In the genomic region with DNA sequence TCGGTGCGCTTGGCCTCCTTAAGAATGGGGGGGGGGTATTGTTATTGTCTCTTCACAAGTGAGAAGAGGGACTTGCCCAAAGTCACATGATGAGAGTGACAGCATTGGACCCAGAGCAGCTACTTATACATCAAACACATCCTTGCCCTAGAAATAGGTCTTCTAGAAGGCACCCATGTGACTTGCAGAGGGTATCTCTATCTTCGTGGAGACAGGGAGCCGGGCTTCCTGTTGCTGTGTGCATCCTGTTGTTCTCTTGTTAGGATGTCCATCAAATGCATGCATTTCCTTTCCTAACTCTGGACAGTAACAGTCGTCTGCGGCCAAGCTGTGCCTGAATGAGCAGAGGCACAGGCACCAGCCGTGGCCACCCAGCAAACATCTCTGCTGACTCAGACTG, we compare ENCODE assay signal across 9 mouse cellular contexts. TPM values are rescaled to one million over a fixed set of nuclear protein-coding genes. Genes with fewer than 3 reads are reported as not detected.
DNase-seq lines count a peak whose midpoint lies in the region; ATAC-seq and TF ChIP-seq lines count a peak whose summit lies in the region.
"Had no signal": no experiment of that assay in that cellular context is flagged by ENCODE, and none has a peak within 500 bp of the region (broad histone marks: within the 10 kb centered on the region; RNA-seq: fewer than 3 reads in every experiment).

No protein-coding gene starts in this region.

- H3K4me2 ChIP-seq in midbrain, postnatal 0 days (ENCODE audit: low read depth, low read length, poor library complexity, severe bottlenecking): no peak overlapping the region
- H3K4me2 ChIP-seq in midbrain, embryonic 14.5 days (ENCODE audit: low read length): no peak overlapping the region

- no peak overlapping the region for H3K9ac ChIP-seq in midbrain, postnatal 0 days (replicated peaks; ENCODE audit: low read length, poor library complexity, severe bottlenecking)
- H3K9ac ChIP-seq in liver, adult 2 months (ENCODE audit: low read depth, low read length): peak overlapping the region; percentile 24
- no peak overlapping the region for H3K9ac ChIP-seq in midbrain, embryonic 14.5 days (replicated peaks; ENCODE audit: low read length)

- 0 out of 2 replicates have a peak, but pooled peaks have one; percentile 27 for TF ChIP-seq POLR2A in liver, adult 2 months (IDR thresholded peaks at IDR 0.05; ENCODE audit: extremely low read depth, insufficient read depth, low read length)
- TF ChIP-seq POLR2A in small intestine, adult 2 months (IDR thresholded peaks at IDR 0.05; ENCODE audit: low read depth, low read length): no peak

- H3K79me2 ChIP-seq in liver, adult 2 months (ENCODE audit: control insufficient read depth, insufficient read depth, low read length): no peaks in the 10 kb centered on the region

- peaks cover 16% of the 10 kb centered on the region for H3K4me1 ChIP-seq in midbrain, embryonic 10.5 days
- H3K4me1 ChIP-seq in midbrain, postnatal 0 days (ENCODE audit: insufficient read depth, low read length): no peaks in the 10 kb centered on the region
- no peaks in the 10 kb centered on the region; the same call in 1 of the 2 replicates for H3K4me1 ChIP-seq in liver, adult 2 months (ENCODE audit: control insufficient read depth, insufficient read depth, low read length)
- peaks cover 5% of the 10 kb centered on the region for H3K4me1 ChIP-seq in small intestine, adult 2 months (ENCODE audit: control insufficient read depth, insufficient read depth, insufficient read length, low read length)
- no peaks in the 10 kb centered on the region for H3K4me1 ChIP-seq in midbrain, embryonic 14.5 days (ENCODE audit: control insufficient read depth, insufficient read depth, low read length)

- H3K4me3 ChIP-seq in midbrain, embryonic 10.5 days: no peak overlapping the region
- no peak overlapping the region for H3K4me3 ChIP-seq in midbrain, postnatal 0 days (ENCODE audit: low read depth, low read length)
- H3K4me3 ChIP-seq in liver, adult 2 months (ENCODE audit: insufficient read depth, low read depth, low read length): peak overlapping the region; percentile 47
- H3K4me3 ChIP-seq in small intestine, adult 2 months (ENCODE audit: low read depth, low read length): no peak overlapping the region
- H3K4me3 ChIP-seq in midbrain, embryonic 14.5 days (replicated peaks; ENCODE audit: low read depth, low read length): no peak overlapping the region

- no peak for DNase-seq in midbrain, embryonic 10.5 days (ENCODE audit: low spot score)
- no peak for DNase-seq in midbrain, postnatal 0 days (ENCODE audit: low spot score)
- DNase-seq in induced T-regulatory cell, adult 2 months (ENCODE audit: low read depth): peak; percentile 51
- peak; percentile 26 for DNase-seq in liver, adult 2 months (ENCODE audit: extremely low read depth, low read depth, low spot score)
- no peak for DNase-seq in layer of hippocampus, adult 11-12 months (ENCODE audit: low spot score)
- no peak for DNase-seq in midbrain, embryonic 14.5 days
- DNase-seq: cerebellum, adult 2 months; thymus, postnatal 36 days had no signal

- ATAC-seq in midbrain, postnatal 0 days (ENCODE audit: low FRiP score): no peak
- no peak for ATAC-seq in midbrain, embryonic 14.5 days (ENCODE audit: low FRiP score, low TSS enrichment)

- WGBS in midbrain, embryonic 10.5 days: 75% methylated on average over 7 of the region's 7 CpGs
- 72% methylated on average over 7 of the region's 7 CpGs for WGBS in midbrain, postnatal 0 days
- 72% methylated on average over 7 of the region's 7 CpGs for whole genome bisulfite sequencing in liver, adult 2 months
- 78% methylated on average over 7 of the region's 7 CpGs for WGBS in small intestine, adult 2 months
- 74% methylated on average over 7 of the region's 7 CpGs for WGBS in midbrain, embryonic 14.5 days

- H3K27ac ChIP-seq in midbrain, embryonic 10.5 days (replicated peaks): 0 out of 2 replicates have a peak overlapping the region, but pooled peaks have one; percentile 4
- H3K27ac ChIP-seq in midbrain, postnatal 0 days (ENCODE audit: low read depth, low read length): no peak overlapping the region
- H3K27ac ChIP-seq in liver, adult 2 months (replicated peaks; ENCODE audit: insufficient read depth, low read depth, low read length): peak overlapping the region; percentile 72
- 0 out of 2 replicates have a peak overlapping the region, but pooled peaks have one; percentile 7 for H3K27ac ChIP-seq in small intestine, adult 2 months (ENCODE audit: insufficient read depth, low read depth, low read length)
- no peak overlapping the region for H3K27ac ChIP-seq in midbrain, embryonic 14.5 days (replicated peaks; ENCODE audit: low read depth, low read length)

- H3K36me3 ChIP-seq in midbrain, embryonic 10.5 days: no peaks in the 10 kb centered on the region
- H3K36me3 ChIP-seq in midbrain, postnatal 0 days (ENCODE audit: insufficient read depth, low read length): no peaks in the 10 kb centered on the region
- no peaks in the 10 kb centered on the region for H3K36me3 ChIP-seq in liver, adult 2 months (ENCODE audit: control insufficient read depth, insufficient read depth, low read length)
- no peaks in the 10 kb centered on the region for H3K36me3 ChIP-seq in small intestine, adult 2 months (ENCODE audit: control insufficient read depth, insufficient read depth, low read length)
- no peaks in the 10 kb centered on the region for H3K36me3 ChIP-seq in midbrain, embryonic 14.5 days (ENCODE audit: control insufficient read depth, insufficient read depth, low read length)

- no peak for TF ChIP-seq CTCF in midbrain, postnatal 0 days (IDR thresholded peaks at IDR 0.05)
- TF ChIP-seq CTCF in liver, adult 2 months (IDR thresholded peaks at IDR 0.05; ENCODE audit: low read depth, low read length): no peak
- no peak for TF ChIP-seq CTCF in small intestine, adult 2 months (IDR thresholded peaks at IDR 0.05; ENCODE audit: extremely low read depth, insufficient read length, insufficient replicate concordance, low read depth, low read length)

- no peaks in the 10 kb centered on the region for H3K27me3 ChIP-seq in midbrain, embryonic 10.5 days (ENCODE audit: low read depth, poor library complexity, severe bottlenecking)
- H3K27me3 ChIP-seq in midbrain, postnatal 0 days (ENCODE audit: insufficient read depth, low read length): no peaks in the 10 kb centered on the region
- no peaks in the 10 kb centered on the region for H3K27me3 ChIP-seq in liver, adult 2 months (ENCODE audit: control insufficient read depth, insufficient read depth, low read length)
- no peaks in the 10 kb centered on the region for H3K27me3 ChIP-seq in small intestine, adult 2 months (ENCODE audit: control insufficient read depth, insufficient read depth, low read length)
- no peaks in the 10 kb centered on the region for H3K27me3 ChIP-seq in midbrain, embryonic 14.5 days (ENCODE audit: control insufficient read depth, insufficient read depth, low read length)

- H3K9me3 ChIP-seq in midbrain, embryonic 10.5 days (replicated peaks): no peaks in the 10 kb centered on the region
- no peaks in the 10 kb centered on the region for H3K9me3 ChIP-seq in midbrain, postnatal 0 days (ENCODE audit: low read length)
- no peaks in the 10 kb centered on the region for H3K9me3 ChIP-seq in midbrain, embryonic 14.5 days (ENCODE audit: control insufficient read depth, low read length)

RNA-seq across cellular contexts. Expression of gene Fuca1, which starts 9.0 kb away (rescaled TPM):
- polyA plus RNA-seq in midbrain, embryonic 10.5 days (2016; fragmentation: Nextera tagmentation; extraction: Ambion mirVana): 54.0 and 63.7 TPM in 2 replicates
- total RNA-seq in midbrain, postnatal 0 days (2014; rRNA removed): 37.8 and 38.8 TPM in 2 replicates
- 92.7 and 93.7 TPM in 2 replicates for polyA plus RNA-seq in midbrain, postnatal 0 days (2015; fragmentation: Nextera tagmentation; extraction: Ambion mirVana)
- 45.7 and 46.4 TPM in 2 replicates for total RNA-seq in liver, adult 2 months (2014; rRNA removed)
- polyA plus RNA-seq in liver, adult 2 months (2012; rRNA removed): 54.9 and 58.7 TPM in 2 replicates
- 62.8 and 108 TPM in 2 replicates for polyA plus RNA-seq in small intestine, adult 2 months (2012; rRNA removed)
- 57.4 and 62.7 TPM in 2 replicates for polyA plus RNA-seq in midbrain, embryonic 14.5 days (2014; fragmentation: Nextera tagmentation; extraction: Ambion mirVana)

RNA-seq across cellular contexts. Expression of gene Cnr2, which starts 16.3 kb away (rescaled TPM):
- 0.46 and 0.60 TPM in 2 replicates for polyA plus RNA-seq in midbrain, embryonic 10.5 days (2016; fragmentation: Nextera tagmentation; extraction: Ambion mirVana)
- total RNA-seq in midbrain, postnatal 0 days (2014; rRNA removed): 0.19 and 0.55 TPM in 2 replicates
- 0.04 and 0.17 TPM in 2 replicates for polyA plus RNA-seq in midbrain, postnatal 0 days (2015; fragmentation: Nextera tagmentation; extraction: Ambion mirVana)
- 3.0 and 3.9 TPM in 2 replicates for total RNA-seq in liver, adult 2 months (2014; rRNA removed)
- polyA plus RNA-seq in liver, adult 2 months (2012; rRNA removed): 1.4 and 2.1 TPM in 2 replicates
- polyA plus RNA-seq in small intestine, adult 2 months (2012; rRNA removed): 1.0 and 1.1 TPM in 2 replicates
- polyA plus RNA-seq in midbrain, embryonic 14.5 days (2014; fragmentation: Nextera tagmentation; extraction: Ambion mirVana): 0.17 TPM in 1 of 2 replicates, not detected in the other

RNA-seq across cellular contexts. Expression of gene Hmgcl, which starts 34.7 kb away (rescaled TPM):
- polyA plus RNA-seq in midbrain, embryonic 10.5 days (2016; fragmentation: Nextera tagmentation; extraction: Ambion mirVana): 64.5 and 70.1 TPM in 2 replicates
- 26.9 and 33.0 TPM in 2 replicates for total RNA-seq in midbrain, postnatal 0 days (2014; rRNA removed)
- 54.1 and 58.9 TPM in 2 replicates for polyA plus RNA-seq in midbrain, postnatal 0 days (2015; fragmentation: Nextera tagmentation; extraction: Ambion mirVana)
- total RNA-seq in liver, adult 2 months (2014; rRNA removed): 179 and 187 TPM in 2 replicates
- polyA plus RNA-seq in liver, adult 2 months (2012; rRNA removed): 266 and 291 TPM in 2 replicates
- polyA plus RNA-seq in small intestine, adult 2 months (2012; rRNA removed): 50.3 and 76.6 TPM in 2 replicates
- polyA plus RNA-seq in midbrain, embryonic 14.5 days (2014; fragmentation: Nextera tagmentation; extraction: Ambion mirVana): 57.6 and 61.0 TPM in 2 replicates

RNA-seq across cellular contexts. Expression of gene Pnrc2, which starts 37.9 kb away (rescaled TPM):
- 216 and 225 TPM in 2 replicates for polyA plus RNA-seq in midbrain, embryonic 10.5 days (2016; fragmentation: Nextera tagmentation; extraction: Ambion mirVana)
- total RNA-seq in midbrain, postnatal 0 days (2014; rRNA removed): 52.6 and 64.4 TPM in 2 replicates
- polyA plus RNA-seq in midbrain, postnatal 0 days (2015; fragmentation: Nextera tagmentation; extraction: Ambion mirVana): 67.6 and 72.6 TPM in 2 replicates
- 37.3 and 56.5 TPM in 2 replicates for total RNA-seq in liver, adult 2 months (2014; rRNA removed)
- polyA plus RNA-seq in liver, adult 2 months (2012; rRNA removed): 6.7 and 12.2 TPM in 2 replicates
- polyA plus RNA-seq in small intestine, adult 2 months (2012; rRNA removed): 2.4 and 8.5 TPM in 2 replicates
- 90.8 and 122 TPM in 2 replicates for polyA plus RNA-seq in midbrain, embryonic 14.5 days (2014; fragmentation: Nextera tagmentation; extraction: Ambion mirVana)

RNA-seq across cellular contexts. Expression of gene Gale, which starts 52.0 kb away (rescaled TPM):
- polyA plus RNA-seq in midbrain, embryonic 10.5 days (2016; fragmentation: Nextera tagmentation; extraction: Ambion mirVana): 47.2 and 47.6 TPM in 2 replicates
- 33.5 and 47.5 TPM in 2 replicates for total RNA-seq in midbrain, postnatal 0 days (2014; rRNA removed)
- polyA plus RNA-seq in midbrain, postnatal 0 days (2015; fragmentation: Nextera tagmentation; extraction: Ambion mirVana): 36.7 and 41.6 TPM in 2 replicates
- total RNA-seq in liver, adult 2 months (2014; rRNA removed): 34.2 and 38.5 TPM in 2 replicates
- polyA plus RNA-seq in liver, adult 2 months (2012; rRNA removed): 32.0 and 33.6 TPM in 2 replicates
- polyA plus RNA-seq in small intestine, adult 2 months (2012; rRNA removed): 116 and 163 TPM in 2 replicates
- polyA plus RNA-seq in midbrain, embryonic 14.5 days (2014; fragmentation: Nextera tagmentation; extraction: Ambion mirVana): 31.8 and 42.5 TPM in 2 replicates

Comparison
In these comparisons a context has a peak if more than half of its experiments do, and no peak if none do; other contexts are left out.
1. H3K27ac ChIP-seq: peak in midbrain, embryonic 10.5 days (single experiment), liver, adult 2 months (single experiment) and small intestine, adult 2 months (single experiment); none in midbrain, postnatal 0 days (single experiment) and midbrain, embryonic 14.5 days (single experiment).
2. DNase-seq: peak in induced T-regulatory cell, adult 2 months (single experiment) and liver, adult 2 months (single experiment); none in midbrain, embryonic 10.5 days (single experiment), midbrain, postnatal 0 days (single experiment), layer of hippocampus, adult 11-12 months (single experiment) and midbrain, embryonic 14.5 days (single experiment).